Mouse (Mus musculus): ENCODE results near the gene Nacc1. TPM values are rescaled to one million over a fixed set of nuclear protein-coding genes. Genes with fewer than 3 reads are reported as not detected.
A peak's percentile ranks its signal among the peaks of the same experiment; 100 is the strongest.

The Nacc1 gene
- 65.9 and 78.2 TPM in 2 replicates for total RNA-seq (2014; rRNA removed)
- 14.6 and 14.7 TPM in 2 replicates for polyA plus RNA-seq (2015; fragmentation: Nextera tagmentation; extraction: Ambion mirVana)

DNA sequence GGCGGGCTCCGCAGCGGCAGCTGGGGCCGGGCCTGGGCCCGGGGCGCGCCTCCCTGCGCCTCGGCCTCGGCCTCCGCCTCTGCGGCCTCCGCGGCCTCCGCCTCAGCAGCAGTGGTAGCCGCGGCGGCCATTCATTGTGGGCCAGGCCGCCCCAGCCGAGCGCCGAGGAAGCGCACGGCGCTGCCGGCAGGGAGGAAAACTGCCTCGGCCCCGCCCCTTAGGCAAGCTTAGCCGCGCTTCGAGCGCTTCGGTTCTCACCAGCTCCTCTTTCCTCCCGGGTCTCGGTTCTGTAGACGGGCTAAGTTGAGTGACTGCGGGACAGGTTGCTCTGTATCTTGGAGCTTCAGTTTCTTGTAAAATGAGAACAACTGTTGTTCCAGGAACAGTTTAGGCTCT is at the start of gene Nacc1:
Gene Nacc1, minus strand, starts transcription at position 158 of the 396 bp plus-strand sequence.
- DNase-seq: peak; percentile 91
- Histone ChIP-seq H3K27me3 (ENCODE audit: insufficient read depth, low read length) (no peaks in the 10 kb centered on the region), H3K4me1 (ENCODE audit: insufficient read depth) (peaks cover 19% of the 10 kb centered on the region), H3K9me3 (ENCODE audit: low read length) (no peaks in the 10 kb centered on the region), H3K4me3 (ENCODE audit: low read depth, low read length) (peak within 1 kb of the TSS; percentile 99), H3K27ac (ENCODE audit: low read depth, low read length) (peak within 1 kb of the TSS; percentile 80), H3K9ac (peak within 1 kb of the TSS; percentile 89), H3K4me2 (ENCODE audit: low read depth) (peak within 1 kb of the TSS; percentile 79), H3K36me3 (ENCODE audit: insufficient read depth) (peaks cover 6% of the 10 kb centered on the region; the same call in 1 of the 2 replicates)
- ATAC-seq: peak; percentile 92
- TF ChIP-seq CTCF (IDR thresholded peaks at IDR 0.05; ENCODE audit: low read depth): peak; percentile 29; the same call in 1 of the 2 replicates
- under 1% methylated on average over 35 of the region's 37 CpGs for WGBS

DNA sequence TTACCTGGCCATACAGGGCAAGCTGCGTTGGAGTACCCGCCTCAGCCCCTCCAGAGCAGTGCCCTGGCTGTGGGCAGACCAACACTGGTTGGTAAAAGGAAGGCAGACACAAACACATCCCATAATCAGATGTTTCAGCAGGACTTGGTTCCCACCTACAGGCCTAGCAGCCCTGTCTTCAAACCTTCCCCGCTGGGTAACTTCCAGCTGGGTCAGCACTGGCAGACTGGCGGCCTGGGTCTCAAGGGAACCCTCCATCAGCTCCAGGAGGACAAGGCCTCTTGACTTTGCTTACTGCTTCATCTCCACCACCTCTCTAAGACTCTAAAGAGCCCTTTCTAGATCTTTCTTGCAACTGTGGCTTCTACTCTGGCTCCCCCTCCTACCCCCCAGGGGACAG is 48.9 kb upstream of the Nacc1 start:
- WGBS: 79% methylated on average over 4 of the region's 4 CpGs
- ATAC-seq: no peak
- DNase-seq: no peak
- H3K27ac ChIP-seq (ENCODE audit: low read depth, low read length): no peak overlapping the region
- H3K4me2 ChIP-seq (ENCODE audit: low read depth): no peak overlapping the region
- no peaks in the 10 kb centered on the region for H3K9me3 ChIP-seq (ENCODE audit: low read length)
- no peaks in the 10 kb centered on the region for H3K27me3 ChIP-seq (ENCODE audit: insufficient read depth, low read length)
- H3K4me1 ChIP-seq (ENCODE audit: insufficient read depth): peaks cover 15% of the 10 kb centered on the region
- TF ChIP-seq CTCF (IDR thresholded peaks at IDR 0.05; ENCODE audit: low read depth): no peak
- H3K36me3 ChIP-seq (ENCODE audit: insufficient read depth): no peaks in the 10 kb centered on the region
- no peak overlapping the region for H3K4me3 ChIP-seq (ENCODE audit: low read depth, low read length)
- no peak overlapping the region for H3K9ac ChIP-seq

DNA sequence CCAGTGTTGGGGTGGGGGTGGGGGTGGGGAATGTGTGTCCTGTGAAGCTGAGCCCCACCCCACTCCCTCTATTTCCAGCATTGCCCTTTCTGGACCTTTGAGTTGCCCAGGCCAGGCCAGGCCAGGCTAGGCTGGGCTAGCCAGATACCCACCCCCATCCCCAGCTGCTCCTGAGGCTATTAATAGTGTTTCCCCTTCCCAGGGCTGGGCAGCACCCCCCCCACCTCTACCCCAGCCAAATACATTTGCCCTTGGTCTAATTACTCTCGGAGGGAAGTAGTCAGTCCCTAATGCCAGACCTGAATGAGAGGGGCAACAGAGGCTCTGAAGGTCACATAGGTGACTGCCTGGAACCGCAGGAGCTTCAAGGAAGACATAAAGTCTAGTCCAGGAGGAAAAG is 47.9 kb upstream of the Nacc1 start:
- H3K27ac ChIP-seq (ENCODE audit: low read depth, low read length): peak overlapping the region; percentile 54; the same call in 1 of the 2 replicates
- TF ChIP-seq CTCF (IDR thresholded peaks at IDR 0.05; ENCODE audit: low read depth): no peak
- H3K9ac ChIP-seq: no peak overlapping the region
- 29% methylated on average over 2 of the region's 2 CpGs for WGBS
- H3K36me3 ChIP-seq (ENCODE audit: insufficient read depth): no peaks in the 10 kb centered on the region
- DNase-seq (no peak), ATAC-seq (no peak)
- no peak overlapping the region for H3K4me2 ChIP-seq (ENCODE audit: low read depth)
- no peak overlapping the region for H3K4me3 ChIP-seq (ENCODE audit: low read depth, low read length)
- H3K9me3 ChIP-seq (ENCODE audit: low read length): no peaks in the 10 kb centered on the region
- no peaks in the 10 kb centered on the region for H3K27me3 ChIP-seq (ENCODE audit: insufficient read depth, low read length)
- H3K4me1 ChIP-seq (ENCODE audit: insufficient read depth): peaks cover 24% of the 10 kb centered on the region

DNA sequence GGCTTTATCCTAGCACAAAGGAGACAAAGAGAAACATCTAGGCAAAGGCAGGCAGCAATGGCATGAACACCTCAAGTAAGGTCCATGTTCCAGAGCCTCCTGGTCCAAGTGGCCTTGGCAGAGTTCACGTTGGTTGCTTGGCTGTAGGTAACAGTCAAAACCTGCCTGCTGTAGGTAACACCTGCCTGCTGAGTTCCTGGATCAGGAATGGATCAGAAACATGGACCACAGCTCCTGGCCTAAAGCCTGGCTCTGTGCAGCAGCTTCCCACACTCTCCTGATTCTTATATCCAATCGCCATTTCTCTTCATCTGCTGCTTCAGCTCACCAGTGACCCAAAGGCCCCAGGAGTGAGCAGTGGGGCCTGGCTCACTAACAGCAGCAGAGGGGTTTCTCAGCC is 47.0 kb upstream of the Nacc1 start:
- Histone ChIP-seq H3K27ac (ENCODE audit: low read depth, low read length) (peak overlapping the region; percentile 54; the same call in 1 of the 2 replicates), H3K4me2 (ENCODE audit: low read depth) (no peak overlapping the region), H3K4me1 (ENCODE audit: insufficient read depth) (peaks cover 28% of the 10 kb centered on the region), H3K9ac (no peak overlapping the region), H3K36me3 (ENCODE audit: insufficient read depth) (peaks cover 3% of the 10 kb centered on the region; the same call in 1 of the 2 replicates), H3K27me3 (ENCODE audit: insufficient read depth, low read length) (no peaks in the 10 kb centered on the region), H3K9me3 (ENCODE audit: low read length) (no peaks in the 10 kb centered on the region), H3K4me3 (ENCODE audit: low read depth, low read length) (no peak overlapping the region)
- TF ChIP-seq CTCF (IDR thresholded peaks at IDR 0.05; ENCODE audit: low read depth): no peak
- ATAC-seq (no peak), DNase-seq (no peak)
- WGBS: 59% methylated on average over 2 of the region's 2 CpGs

DNA sequence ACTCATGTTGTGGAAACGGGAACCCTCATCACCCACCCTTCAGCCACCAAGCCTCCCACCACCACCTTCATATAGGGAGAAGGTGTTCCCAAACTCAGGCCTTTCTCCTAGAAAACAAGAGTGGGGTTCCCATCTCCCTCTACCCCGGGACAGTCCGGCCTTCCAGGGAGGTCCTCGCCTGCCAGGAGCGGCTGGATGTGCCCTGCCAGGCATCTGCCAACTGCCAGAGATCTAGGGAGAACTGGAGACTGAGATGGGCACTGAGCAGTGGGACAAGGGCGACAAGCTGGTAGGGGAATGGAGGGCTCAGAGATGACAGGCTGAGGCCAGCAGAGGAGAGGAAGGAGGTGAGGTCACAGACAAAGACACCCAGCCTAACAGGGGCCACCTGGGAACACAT is 46.3 kb upstream of the Nacc1 start:
- Histone ChIP-seq H3K9me3 (ENCODE audit: low read length) (no peaks in the 10 kb centered on the region), H3K4me1 (ENCODE audit: insufficient read depth) (peaks cover 30% of the 10 kb centered on the region), H3K27me3 (ENCODE audit: insufficient read depth, low read length) (no peaks in the 10 kb centered on the region), H3K4me3 (ENCODE audit: low read depth, low read length) (no peak overlapping the region), H3K27ac (ENCODE audit: low read depth, low read length) (peak overlapping the region; percentile 48), H3K9ac (no peak overlapping the region), H3K36me3 (ENCODE audit: insufficient read depth) (peaks cover 3% of the 10 kb centered on the region; the same call in 1 of the 2 replicates), H3K4me2 (ENCODE audit: low read depth) (no peak overlapping the region)
- 74% methylated on average over 6 of the region's 6 CpGs for WGBS
- DNase-seq: no peak
- no peak for TF ChIP-seq CTCF (IDR thresholded peaks at IDR 0.05; ENCODE audit: low read depth)
- no peak for ATAC-seq

DNA sequence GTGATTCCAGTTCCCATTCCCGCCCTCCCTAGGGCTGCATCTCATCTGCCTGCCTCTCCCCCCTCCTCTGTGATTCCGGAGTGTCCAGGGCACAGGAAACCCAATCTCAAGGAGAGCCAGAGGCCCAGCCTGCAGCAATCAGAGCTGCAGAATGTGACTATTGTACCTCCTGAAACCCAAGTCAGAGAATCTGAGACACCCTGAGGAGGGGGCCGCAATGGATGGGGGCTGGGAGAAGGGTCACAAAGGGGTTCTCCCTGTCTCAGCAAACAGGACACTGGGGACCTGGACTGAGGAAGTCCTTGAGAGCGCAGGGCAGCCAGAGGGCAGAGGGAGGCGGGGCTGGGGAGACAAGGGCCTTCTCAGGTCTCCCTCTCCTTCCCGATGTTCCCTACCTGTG is 45.3 kb upstream of the Nacc1 start:
- H3K27ac ChIP-seq (ENCODE audit: low read depth, low read length): peak overlapping the region; percentile 47
- H3K9ac ChIP-seq: 0 out of 2 replicates have a peak overlapping the region, but pooled peaks have one; percentile 11
- H3K27me3 ChIP-seq (ENCODE audit: insufficient read depth, low read length): no peaks in the 10 kb centered on the region
- H3K9me3 ChIP-seq (ENCODE audit: low read length): no peaks in the 10 kb centered on the region
- no peak overlapping the region for H3K4me3 ChIP-seq (ENCODE audit: low read depth, low read length)
- TF ChIP-seq CTCF (IDR thresholded peaks at IDR 0.05; ENCODE audit: low read depth): no peak
- H3K36me3 ChIP-seq (ENCODE audit: insufficient read depth): peaks cover 3% of the 10 kb centered on the region; the same call in 1 of the 2 replicates
- no peak overlapping the region for H3K4me2 ChIP-seq (ENCODE audit: low read depth)
- no peak for ATAC-seq
- 53% methylated on average over 6 of the region's 6 CpGs for WGBS
- peak; percentile 10 for DNase-seq
- peaks cover 29% of the 10 kb centered on the region for H3K4me1 ChIP-seq (ENCODE audit: insufficient read depth)

DNA sequence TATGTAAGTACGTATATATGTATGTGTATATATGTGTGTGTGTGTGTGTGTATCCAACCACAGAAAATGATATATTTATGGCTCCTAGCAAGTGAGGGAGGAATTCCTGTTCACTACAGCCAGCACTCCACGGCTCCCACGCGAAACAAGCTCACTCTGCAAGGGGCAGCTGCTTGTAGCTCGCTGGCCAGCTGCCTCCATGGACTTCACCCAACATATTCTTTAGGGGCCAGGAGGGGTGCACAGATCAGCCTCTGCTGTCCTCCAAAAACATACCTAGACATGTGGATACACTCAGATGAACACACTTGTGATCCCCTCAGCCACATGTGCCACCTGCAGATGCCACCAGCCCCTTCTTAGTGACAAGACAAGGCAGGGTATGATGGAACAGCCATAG is 44.9 kb upstream of the Nacc1 start:
- no peak for TF ChIP-seq CTCF (IDR thresholded peaks at IDR 0.05; ENCODE audit: low read depth)
- H3K9me3 ChIP-seq (ENCODE audit: low read length): no peaks in the 10 kb centered on the region
- peaks cover 3% of the 10 kb centered on the region; the same call in 1 of the 2 replicates for H3K36me3 ChIP-seq (ENCODE audit: insufficient read depth)
- peaks cover 29% of the 10 kb centered on the region for H3K4me1 ChIP-seq (ENCODE audit: insufficient read depth)
- no peak overlapping the region for H3K4me3 ChIP-seq (ENCODE audit: low read depth, low read length)
- 0 out of 2 replicates have a peak overlapping the region, but pooled peaks have one; percentile 0 for H3K9ac ChIP-seq
- no peak for ATAC-seq
- peak; percentile 42 for DNase-seq
- H3K27ac ChIP-seq (ENCODE audit: low read depth, low read length): peak overlapping the region; percentile 47
- no peaks in the 10 kb centered on the region for H3K27me3 ChIP-seq (ENCODE audit: insufficient read depth, low read length)
- whole genome bisulfite sequencing: 37% methylated on average over 5 of the region's 5 CpGs
- no peak overlapping the region for H3K4me2 ChIP-seq (ENCODE audit: low read depth)

Measured in forebrain, postnatal 0 days (tissue).